Mouse (Mus musculus): Measurements from ENCODE around the gene Snd1.

The Snd1 gene

DNA sequence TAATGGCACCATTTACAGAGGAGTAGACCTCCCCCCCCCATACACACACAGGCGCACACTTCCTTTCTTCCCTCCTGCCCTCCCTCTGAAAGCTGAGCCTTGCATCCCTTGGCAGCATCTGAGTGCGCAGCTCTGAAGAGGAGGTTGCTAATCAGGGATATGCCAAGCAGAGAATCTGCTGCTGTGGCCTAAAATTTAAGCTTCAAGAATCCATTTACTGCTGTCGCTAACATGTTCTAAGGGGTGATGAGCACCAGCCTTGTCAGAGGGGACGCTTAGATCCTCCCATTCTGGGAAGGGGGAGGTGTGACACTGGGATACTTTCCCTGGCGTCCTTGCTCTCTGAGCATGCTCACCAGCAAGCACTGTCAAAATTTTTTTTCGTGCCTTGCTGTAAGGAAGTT, 67.4 kb downstream of the Snd1 start:
- no peak for DNase-seq (ENCODE audit: extremely low spot score, low spot score)

DNA sequence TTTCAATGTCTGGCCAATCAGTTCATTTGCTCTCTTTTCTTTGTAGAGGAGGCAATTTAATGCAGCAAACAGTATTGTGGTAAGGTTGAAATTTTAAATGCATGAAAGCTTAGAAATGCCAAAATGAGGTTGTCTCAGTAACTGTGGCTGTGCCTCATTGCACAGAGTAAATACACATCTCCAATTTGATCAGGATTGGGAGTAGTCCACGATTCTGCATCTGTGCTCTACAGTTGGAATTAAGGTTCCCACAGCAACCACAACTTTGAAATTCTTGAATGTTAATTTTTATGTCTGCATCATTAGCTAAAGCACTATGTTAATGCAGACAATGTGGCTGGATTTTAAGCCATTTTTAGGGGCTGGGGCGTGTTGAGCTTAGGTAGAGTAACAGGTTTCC, 72.0 kb downstream of the Snd1 start:
- DNase-seq (ENCODE audit: extremely low spot score, low spot score) = no peak

DNA sequence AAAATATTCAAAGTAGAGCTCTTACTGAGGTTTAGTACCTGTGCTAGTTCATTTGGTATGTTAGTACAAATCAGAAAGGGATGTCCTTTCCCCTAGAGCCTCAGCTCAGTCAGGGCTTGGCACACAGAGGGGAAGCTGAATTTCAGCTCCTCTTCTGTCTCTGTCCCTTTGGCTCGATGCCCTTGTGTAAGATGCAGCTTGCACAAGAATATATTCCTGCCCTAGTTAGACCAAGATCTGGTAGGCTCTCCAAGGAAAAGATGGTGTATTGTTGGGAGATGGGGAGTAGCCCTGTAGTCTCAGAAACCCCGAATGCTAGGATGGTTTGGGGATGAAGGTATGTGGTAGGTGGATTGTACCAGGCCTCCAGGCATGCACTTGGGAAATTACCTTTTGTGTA, 74.4 kb downstream of the Snd1 start:
- no peak for DNase-seq (ENCODE audit: extremely low spot score, low spot score)

DNA sequence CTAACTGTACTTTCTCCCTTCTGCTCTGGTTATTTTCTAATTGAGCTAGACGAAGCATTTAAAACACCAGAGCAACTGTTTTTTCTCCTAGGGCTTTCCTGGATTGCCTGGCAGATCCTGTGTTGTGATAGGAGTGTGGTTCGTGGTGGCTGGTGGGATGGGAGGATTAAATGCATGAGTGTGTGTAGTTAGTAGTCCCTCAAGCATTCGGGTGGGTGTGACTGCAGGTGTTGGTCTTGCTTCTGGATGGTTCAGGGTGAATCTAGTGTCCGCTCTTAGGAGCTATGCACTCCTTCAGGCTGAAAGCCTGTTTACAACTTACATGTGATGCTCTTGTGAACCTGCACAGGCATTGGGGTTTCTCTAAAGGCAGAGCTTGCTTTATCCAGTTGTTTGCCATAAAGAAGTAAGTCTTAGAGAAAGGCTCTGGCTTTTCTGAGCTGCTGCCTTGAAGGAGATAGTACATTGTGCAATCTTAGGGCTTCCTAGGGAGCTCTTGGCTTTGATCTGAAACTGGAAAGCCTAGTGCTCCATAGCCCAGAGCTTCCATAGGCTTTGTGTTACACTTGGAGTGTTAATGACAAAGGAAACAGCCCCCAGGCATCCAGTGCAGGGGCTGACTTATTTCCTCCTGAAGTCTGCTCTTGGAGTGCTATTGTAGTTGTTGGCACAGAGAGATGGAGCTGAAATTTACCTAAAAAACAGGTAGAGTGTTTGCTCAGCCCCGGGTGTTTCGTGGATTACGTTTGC, 75.5 kb downstream of the Snd1 start:
- DNase-seq (ENCODE audit: extremely low spot score, low spot score) = no peak

DNA sequence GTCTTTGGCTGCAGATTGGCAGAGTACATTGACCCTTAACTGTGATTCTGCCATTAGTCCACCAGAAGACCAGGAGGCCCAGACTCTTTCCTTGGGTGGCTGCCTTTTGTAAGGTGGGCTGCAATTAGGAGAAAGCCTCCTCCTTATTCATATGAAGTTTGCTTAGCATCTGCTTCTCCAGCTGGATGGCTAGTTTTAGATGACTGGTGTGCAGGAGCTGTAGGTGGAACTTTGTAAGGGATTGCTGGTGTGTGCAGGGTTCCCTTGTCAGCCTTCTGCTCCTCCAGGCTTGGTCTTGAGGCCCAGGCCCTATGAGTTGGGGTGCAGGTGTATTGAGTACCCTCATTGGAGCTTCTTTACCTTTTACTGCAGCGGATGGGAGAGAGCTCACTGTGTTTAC, 79.5 kb downstream of the Snd1 start:
- no peak for DNase-seq (ENCODE audit: extremely low spot score, low spot score)

DNA sequence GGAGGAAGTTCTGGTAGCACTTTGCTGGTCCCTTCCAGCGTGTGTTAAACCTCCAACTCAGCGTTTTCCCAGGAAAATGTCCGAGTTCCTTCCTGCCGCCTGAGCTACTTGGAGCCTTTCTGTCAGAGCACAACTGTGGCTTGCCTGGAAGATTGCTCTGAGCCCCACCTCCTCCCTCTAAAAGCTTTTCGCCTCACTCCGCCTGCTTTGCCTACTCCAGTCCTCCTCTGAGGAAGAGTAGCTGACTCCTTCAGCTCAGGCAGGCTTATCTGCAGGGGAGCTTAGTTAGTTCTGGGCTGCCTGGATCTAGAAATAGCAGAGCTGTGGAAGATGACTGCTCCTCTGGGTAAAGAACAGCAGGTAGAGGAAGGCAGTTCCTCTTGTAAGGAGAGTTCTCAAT, 80.1 kb downstream of the Snd1 start:
- DNase-seq (ENCODE audit: extremely low spot score, low spot score) = no peak

DNA sequence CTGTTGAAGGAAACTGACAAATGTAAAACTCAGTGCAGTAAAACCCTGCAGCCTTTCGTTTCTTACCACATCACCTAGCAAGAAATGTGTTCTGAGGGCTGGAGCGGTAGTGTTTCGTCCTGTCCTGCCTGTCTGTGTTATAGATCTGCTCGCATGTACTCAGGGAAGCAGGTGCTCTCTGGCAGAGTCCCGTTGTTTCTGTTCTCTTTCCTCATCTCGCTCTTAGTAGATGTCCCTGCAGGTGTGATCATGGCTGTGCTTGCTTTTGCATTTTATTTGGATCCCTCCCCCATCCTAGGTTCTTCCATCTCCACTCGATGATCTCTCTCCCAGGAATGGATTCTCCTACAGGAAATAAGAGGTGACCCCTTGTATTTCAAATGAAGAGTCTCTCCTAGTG, 80.5 kb downstream of the Snd1 start:
- DNase-seq (ENCODE audit: extremely low spot score, low spot score) = no peak

DNA sequence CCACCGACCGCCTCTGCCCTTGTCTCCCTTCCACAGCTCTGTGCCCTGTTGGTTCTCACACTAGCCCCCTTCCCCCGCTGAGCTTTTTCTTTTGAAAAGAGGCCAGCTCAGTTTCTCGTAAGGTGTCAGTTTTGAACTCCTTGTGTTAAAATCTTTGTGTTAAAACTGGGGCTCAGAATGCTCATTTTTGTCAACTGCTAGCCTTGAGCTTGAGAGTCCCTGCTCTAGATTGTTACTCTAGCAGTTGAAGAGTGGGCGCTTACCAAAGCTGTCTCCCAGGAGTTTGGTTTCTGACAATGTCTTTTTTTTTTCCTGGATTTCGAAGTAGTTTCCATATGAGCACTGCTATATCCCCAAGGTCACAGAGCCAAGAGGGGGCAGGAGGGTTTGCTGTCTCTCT, 82.8 kb downstream of the Snd1 start:
- no peak for DNase-seq (ENCODE audit: extremely low spot score, low spot score)

DNA sequence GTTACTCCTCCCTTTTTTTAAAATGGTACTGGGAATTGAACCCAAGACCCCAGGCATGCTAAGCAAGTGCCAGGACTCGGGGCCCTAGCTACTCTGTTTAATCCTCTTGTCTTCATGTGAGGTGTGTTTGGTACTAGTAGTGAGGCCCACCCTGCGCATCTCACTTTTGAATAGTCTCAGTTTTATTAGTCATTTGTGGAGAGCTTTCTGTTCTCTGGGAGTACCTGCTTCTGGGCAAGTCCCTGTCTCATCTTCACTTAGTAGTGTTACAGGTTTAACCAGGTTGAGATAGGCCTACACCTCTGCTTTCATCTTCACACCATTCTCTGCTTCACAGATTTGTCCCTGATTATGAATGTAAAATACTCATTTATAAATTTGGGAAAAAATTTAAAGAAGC, 84.5 kb downstream of the Snd1 start:
- no peak for DNase-seq (ENCODE audit: extremely low spot score, low spot score)

DNA sequence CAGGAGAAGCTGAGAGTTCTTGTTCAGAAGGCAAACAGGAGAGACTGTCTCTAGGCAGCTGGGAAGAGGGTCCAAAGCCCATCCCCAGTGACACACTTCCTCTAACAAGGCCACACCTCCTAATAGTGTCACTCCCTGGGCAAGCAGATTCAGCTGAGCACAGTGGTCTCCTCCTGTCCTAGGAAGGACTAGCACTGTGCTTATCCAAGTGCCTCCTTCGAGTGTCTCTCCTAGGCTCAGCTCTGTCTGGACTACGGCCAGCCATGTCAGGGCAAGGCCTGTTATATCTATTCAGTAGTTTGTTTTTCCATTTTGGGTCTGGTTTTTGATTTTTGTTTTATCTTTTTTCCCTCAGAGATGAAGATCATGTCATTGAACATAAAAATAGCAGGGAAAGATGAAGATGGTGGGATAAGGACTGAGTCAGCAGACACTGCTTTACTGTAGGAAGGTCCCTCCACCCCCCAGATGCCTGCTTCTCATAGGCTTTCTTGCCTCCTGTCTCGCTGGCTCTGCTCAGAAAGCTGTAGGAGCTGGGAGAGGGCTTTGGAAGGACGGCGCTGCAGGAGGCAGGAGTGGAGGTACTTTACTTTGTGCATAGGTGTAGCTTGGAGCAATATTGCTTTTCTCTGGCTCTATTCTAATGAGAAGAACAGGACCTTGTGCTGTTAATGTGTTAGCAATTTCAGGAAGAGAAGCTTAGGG, 86.5 kb downstream of the Snd1 start:
- no peak for DNase-seq (ENCODE audit: extremely low spot score, low spot score)

DNA sequence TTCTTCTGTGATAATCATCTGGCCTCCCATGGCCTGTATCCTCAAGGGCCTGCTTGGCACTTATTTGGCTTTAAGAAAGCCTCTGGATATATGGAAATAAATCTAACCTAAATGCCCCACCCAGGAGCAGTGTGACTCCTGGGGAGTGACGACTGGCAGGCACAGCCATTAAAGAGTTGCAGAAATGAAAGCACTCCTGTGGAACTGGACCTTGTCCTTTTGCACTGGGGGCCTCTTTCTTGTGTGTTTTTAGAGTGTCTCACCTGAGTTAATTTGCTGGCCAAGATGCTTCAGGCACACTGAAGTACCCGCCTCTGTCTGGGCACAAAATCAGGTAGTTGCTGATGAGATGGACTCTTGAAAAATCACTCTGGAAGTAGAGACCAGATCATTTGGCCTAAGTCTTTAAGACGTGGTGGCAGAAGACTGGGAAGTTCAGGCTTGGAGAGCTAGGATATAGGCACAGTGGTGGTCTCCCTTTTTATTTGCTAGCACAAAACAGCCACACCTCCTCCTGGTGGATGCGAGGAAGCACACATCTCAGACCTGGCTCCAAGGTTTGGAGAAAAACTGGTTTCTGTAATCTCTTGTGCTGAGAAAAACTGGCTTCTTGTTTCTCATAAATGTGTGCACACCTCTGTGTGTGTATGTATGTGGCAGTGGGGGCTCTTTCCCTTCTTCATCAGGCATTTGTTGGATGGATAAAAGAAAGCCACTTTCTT, 87.5 kb downstream of the Snd1 start:
- DNase-seq (ENCODE audit: extremely low spot score, low spot score) = no peak

DNA sequence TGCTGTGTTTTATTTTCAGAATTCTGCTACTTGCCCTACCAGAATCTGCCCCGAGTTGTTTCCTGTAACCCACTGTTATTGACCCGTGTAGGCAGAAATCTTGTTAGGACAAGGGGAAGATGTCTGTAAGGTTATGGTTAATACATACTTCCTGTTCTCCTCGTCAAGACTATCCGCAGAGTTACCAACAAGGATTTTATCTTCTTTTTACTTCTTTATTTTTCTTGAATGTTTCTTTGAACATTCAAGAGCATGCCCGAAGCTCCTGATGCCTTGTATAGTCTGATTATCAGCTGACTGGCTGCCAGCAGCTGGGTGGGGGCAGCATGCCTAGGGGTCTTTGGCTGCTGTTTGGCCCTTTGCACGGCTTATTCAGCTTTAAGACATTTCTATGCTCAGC, 93.0 kb downstream of the Snd1 start:
- no peak for DNase-seq (ENCODE audit: extremely low spot score, low spot score)

DNA sequence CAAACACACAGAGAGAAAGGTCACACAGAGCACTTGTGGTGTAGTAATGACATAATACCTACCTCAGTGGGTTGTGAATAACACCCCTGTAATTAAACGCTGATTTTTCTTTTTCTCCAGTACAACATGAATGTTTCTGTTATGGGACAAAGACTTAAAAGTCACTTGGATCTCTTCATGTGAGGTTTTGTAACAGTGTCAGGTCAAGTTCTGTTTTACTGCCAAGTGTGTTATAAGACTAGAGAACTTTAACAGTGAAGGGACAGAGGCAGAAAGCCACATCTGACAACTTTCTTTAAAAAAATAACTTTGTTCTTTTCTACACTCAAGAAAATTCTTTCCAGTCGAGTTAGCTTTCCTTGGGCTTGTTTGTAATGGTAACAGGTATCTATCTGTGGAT, 97.0 kb downstream of the Snd1 start:
- no peak for DNase-seq (ENCODE audit: extremely low spot score, low spot score)

DNA sequence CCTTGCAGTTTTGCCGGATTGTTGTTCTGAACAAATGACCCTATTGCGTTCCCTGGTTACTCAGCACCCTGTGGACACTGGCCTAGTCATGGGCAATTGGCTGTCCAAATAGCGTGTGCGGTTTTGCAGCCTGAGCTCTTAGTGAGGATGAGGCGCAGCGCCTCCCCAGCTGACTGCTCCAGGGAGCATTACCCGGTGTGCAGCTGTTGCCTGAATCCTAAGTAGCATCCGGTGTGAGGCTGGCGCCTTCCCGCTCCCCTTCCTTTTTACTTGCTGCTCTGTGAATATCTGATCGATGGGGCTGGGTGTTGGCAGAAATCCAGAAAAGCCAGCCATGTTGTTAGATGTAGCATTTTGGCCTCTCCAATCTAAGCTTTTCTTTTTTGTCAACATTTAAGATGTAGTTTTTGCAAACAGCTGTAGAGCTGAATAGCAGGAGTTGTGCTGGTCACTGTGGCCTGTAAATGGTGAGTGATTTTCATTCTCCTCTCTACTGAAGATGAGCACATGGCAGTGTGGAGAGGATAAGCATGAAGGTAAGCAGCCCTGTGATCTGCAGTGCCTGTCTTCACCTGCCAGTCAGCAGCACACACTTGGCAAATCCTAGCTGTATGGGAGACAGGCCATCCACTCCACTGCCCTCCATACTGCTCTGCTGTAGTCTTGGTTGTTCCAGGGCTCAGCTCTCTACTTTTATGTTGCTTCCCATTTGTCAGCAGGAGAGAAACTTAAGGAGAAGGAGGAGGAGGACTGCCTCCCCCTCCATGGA, 98.2 kb downstream of the Snd1 start:
- peak; percentile 21 for DNase-seq (ENCODE audit: extremely low spot score, low spot score)

DNA sequence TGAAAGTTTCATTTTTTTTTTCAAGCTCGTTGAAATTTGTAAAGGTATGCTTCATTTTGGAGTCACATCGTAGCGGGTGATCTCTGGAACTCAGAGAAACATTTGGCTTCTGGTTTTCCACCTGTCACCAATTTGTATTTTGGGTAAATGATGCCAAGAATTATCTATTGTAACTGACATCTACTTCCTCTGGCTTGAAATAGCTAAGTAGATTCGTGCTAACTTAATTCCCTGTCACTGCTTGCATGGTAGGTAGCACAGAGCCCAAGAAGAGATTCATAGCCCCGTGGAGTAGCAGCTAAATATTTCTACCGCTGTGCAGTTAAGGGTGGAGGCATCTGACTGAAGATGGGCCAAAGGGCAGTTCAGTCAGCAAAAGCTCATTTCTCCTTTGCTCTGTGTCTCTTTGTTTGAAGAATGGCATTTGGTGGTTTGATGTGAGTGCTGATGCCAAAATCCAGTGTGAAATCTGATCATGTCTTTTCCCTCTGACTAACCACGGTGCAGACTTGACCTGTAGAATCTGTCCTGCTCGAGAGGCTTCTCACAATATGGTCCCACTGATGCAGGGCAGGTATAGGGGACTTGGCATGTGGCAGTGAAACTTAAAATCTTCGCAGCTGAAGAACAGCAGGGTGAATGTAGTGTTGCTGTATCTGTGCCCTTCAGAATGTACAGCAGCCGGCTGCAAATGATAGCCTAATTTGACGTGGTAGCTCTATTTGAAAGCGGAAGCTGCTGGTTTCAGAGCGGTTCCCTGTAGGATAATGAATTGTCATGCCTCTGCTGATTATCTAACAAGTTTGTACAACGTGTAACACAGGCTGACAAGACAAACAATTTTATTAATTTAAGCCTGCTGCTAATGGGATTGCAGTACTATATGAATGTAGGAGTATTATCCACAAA, 101.7 kb downstream of the Snd1 start:
- DNase-seq (ENCODE audit: extremely low spot score, low spot score) = no peak

DNA sequence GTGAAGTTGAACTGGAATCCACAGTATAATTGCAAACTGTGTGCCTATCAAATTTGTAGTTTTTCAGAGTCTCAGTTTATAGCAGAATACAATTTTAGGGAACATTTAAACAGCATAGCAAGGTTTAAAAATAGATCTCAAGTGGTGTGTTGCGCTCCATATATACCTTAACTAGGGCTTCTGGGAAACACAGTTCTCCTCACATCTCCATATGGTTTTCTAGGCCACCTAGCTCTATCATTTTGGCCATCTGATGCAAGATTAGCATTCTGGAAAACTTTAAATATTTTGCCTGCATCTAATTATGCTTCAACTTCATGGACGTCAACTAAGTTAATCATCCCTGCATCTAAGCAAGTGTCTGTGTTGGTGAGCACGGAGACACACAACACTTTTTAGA, 107.9 kb downstream of the Snd1 start:
- DNase-seq (ENCODE audit: extremely low spot score, low spot score) = no peak

DNA sequence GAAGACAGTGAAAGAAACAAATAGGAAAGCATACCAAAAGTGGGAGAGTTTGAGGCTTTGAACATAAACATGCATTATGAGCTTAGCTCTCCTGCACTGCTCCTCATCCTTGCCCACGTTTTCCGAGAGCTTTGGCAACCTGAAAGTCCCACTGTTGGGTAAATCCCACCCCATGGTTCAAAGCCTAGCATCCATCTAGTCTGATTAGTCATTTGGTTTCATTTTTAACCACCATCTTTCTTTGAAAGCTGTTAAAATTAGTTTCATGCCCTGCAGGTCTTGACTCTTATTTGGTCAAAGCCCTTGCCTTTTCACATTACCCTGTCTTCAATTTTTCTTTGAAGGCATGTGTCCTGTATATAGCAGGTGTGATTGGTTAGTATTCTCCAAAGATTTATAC, 108.5 kb downstream of the Snd1 start:
- no peak for DNase-seq (ENCODE audit: extremely low spot score, low spot score)

DNA sequence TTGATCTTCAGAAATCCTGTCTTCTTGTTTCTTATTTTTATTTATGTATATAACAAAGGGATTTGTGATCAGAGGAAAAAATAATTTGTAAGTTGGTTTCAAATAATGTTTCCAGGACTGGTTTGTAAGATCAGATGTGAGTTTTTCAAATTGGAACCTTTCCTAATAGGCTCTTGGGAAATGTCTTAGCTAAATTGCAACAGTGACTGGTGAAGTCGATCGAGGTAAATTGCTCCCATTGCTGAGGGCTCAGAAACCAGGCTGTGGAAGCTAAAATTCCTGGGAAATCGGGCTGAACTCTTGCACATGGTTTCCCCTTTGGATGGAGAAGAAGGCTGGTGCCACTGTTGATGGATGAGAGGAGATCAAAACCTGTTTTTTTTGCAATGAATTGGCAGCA, 111.9 kb downstream of the Snd1 start:
- no peak for DNase-seq (ENCODE audit: extremely low spot score, low spot score)

DNA sequence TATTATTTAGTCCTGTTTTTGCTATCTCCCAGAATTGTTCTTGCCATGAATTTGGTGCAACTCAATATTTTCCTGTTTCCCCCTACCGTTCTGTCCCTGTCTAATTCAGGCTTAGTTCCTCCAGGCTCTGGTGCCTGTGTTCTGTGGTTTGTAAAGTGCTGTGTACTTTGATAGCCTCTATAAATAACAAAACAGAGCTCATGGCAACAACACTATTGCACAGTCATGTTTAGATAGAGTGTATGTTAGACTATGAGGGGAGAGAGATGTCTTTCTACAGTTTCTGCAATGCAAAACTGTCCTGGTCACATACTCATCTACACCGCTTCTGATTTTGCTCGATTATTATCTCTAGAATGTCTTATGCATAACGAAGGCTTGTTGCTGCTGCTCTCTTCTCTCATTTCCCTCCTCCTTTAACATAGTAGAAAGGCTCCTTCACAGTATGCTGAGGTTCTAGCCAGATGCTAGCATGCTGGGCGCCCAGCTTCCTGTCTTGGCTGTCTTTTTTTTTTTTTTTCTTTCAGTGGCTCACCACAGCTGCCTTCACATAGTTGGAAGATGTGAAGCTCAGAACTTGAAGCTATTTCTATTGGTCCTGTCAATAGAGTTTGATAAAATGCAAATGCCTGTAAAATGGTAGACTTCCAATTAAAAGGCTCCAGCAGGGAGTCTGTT, 113.7 kb downstream of the Snd1 start:
- no peak for DNase-seq (ENCODE audit: extremely low spot score, low spot score)

DNA sequence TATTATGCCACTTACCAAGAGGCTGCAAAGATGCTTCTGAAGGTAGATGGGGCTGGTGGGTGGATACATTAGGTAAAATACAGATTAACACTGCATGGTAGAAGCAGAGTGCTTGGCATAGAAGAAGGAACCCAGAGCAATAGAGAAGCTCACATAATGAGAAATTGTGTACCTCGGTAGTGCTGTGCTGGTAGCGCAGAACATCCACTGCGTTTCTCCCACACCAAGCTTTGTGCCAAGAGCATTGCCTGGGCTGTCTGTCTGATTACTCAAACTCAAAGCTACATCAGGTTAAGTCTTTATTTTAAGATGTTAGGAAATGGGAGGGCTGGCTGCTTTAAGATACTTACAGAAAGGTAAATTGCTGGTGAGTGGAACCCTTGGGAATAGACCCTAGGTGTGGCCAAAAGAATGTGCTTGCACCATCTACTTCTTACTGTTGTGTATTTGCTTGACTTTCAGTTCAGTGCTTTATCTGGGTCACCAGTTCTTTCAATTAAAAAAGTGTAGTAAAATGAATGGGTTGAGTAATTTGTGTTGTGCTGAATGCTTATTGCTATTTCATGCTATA, 117.5 kb downstream of the Snd1 start:
- DNase-seq (ENCODE audit: extremely low spot score, low spot score) = no peak
